Mouse (Mus musculus) brown adipose tissue, adult 24 weeks (tissue): Measurements from ENCODE around the gene L3mbtl3. TPM values are rescaled to one million over a fixed set of nuclear protein-coding genes. Genes with fewer than 3 reads are reported as not detected.

Experiments
- H3K27ac ChIP-seq: fragments of 200-500 bp; replicated peaks from 2 replicates; pipeline ENCODE4 v1.5.1; 2012; ENCODE audit warnings: low read depth, mild to moderate bottlenecking, low read length
- H3K4me1 ChIP-seq: fragments of 200-500 bp; 2 replicates; pipeline ENCODE4 v1.6.1; 2012; ENCODE audit warnings: low read length, mixed read lengths; ENCODE audit not compliant: control insufficient read depth, insufficient read depth, insufficient read length
- H3K4me3 ChIP-seq: fragments of 200-500 bp; 2 replicates; pipeline ENCODE4 v1.5.1; 2012; ENCODE audit warnings: low read depth, mild to moderate bottlenecking, low read length, moderate library complexity; ENCODE audit not compliant: insufficient read depth
- polyA plus RNA-seq: library from polyadenylated mRNA; stranded (reverse); fragments of >200 nt; gene quantifications from 2 replicates; pipeline ENCODE4 v1.2.4, GENCODE M21; 2012; ENCODE audit not compliant: missing spikeins, insufficient read depth, insufficient read length

L3mbtl3 gene
- polyA plus RNA-seq, 1 experiment: 5.2 TPM

DNA sequence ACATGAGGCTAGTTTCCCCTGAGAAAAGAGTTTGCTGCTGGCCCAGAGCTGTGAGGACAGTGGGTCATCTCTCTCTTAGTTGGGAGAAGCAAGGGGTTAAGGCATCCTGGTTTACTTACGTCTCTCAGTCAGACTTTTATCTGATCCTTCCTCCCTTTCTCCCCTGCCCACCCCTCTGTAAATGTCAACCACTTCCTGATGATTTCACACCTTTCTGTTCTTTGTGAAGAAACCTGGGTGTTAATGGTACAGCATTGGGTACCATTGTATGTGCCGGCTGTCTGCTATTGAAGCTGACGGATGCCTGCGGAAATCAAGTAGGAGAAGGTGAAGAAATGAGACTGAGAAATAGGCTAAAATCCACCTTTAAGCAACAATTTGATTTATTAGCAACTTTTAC lies 146.3 kb downstream of the L3mbtl3 start, which contains the start of gene Samd3:
TSS of gene Samd3 (plus strand) at position 220 of the 400 bp plus-strand sequence.
- Histone ChIP-seq H3K4me1 (no peaks in the 10 kb centered on the region), H3K4me3 (no peak within 1 kb of the TSS), H3K27ac (no peak within 1 kb of the TSS)

DNA sequence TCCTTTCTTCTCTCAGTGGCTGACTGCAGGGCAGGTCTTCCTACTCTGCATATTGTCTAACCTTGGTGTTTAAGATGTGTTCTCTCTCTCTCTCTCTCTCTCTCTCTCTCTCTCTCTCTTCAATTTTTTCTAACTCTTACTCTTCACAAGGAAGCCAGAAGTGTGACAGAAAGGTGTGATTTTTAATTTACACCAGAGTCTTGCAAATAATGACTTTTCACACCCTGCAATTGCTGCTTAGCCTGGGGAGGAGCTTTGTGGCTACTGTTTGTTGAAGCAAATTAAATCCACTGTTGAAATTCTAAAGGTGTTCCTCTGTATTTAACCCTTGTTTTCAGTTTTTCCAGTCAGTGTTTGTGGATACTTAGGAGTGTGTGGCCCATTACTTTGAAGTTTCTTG lies 147.6 kb downstream of the L3mbtl3 start:
- no peak overlapping the region for H3K27ac ChIP-seq
- H3K4me3 ChIP-seq: no peak overlapping the region
- no peaks in the 10 kb centered on the region for H3K4me1 ChIP-seq

DNA sequence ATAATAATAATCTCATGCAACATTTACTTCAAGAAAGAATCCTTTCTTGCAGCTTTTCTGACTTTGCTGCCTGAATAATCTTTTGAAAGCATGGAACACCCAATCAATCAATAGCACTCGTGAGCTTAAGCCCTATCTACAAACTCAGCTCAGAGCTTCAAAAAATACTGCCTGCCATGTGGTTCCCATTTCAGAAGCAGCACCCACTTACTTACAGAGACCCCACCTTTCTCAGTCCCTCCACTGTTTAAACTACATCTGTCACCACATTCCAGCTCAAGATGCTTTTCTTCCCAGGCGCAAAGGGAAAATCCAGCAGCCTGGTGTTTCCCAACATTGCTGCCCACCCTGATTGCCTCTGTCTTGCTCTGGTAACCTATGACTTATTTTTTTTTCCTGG lies 149.0 kb downstream of the L3mbtl3 start:
- Histone ChIP-seq H3K4me3 (no peak overlapping the region), H3K4me1 (no peaks in the 10 kb centered on the region), H3K27ac (no peak overlapping the region)

DNA sequence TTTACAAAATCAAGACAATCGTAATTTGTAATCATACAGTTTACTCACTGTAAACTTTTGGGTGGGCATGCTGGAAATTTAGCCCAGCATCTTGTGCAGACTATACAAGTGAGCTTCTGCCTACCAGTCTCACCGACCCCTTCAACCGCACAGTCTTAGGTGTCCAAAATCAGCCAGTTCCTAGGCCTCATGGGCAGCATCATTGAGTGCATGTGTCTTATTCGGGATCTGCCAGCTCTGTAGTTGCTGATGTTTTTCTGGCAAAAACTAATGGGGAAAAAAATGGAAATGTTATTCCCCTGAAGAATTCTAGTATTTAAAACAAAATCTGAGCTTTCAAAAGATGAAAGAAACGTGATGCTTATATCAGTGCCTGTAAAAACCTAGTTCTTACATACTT lies 149.5 kb downstream of the L3mbtl3 start:
- Histone ChIP-seq H3K4me3 (no peak overlapping the region), H3K4me1 (no peaks in the 10 kb centered on the region), H3K27ac (no peak overlapping the region)

Other genes with a start within 250 kb of the L3mbtl3 start
- not detected in 2 replicates for gene Samd3, start 146.3 kb downstream of the L3mbtl3 start, polyA plus RNA-seq